ENCODE assay signal across 7 mouse cellular contexts in the genomic region with DNA sequence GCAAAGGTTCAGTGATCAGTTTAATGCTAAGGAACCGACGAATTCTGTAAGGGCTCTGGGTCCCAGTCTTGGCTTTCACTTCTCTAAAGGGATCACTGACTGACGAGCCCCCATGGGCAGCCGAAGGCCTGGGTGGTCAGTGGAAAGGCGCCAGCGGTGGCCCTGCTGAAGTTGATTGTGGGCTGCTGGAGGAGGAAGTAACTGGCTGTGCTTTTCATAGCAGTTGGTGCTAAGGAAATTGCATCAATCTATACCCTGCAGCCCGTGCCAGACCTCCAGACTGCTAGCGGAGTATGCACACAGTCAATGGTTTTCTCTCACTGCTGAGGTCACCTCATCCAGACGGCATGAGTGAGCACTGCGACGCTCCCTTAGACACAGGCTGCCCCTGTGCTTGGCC. TPM values are rescaled to one million over a fixed set of nuclear protein-coding genes. Genes with fewer than 3 reads are reported as not detected.
DNase-seq lines count a peak whose midpoint lies in the region; ATAC-seq and TF ChIP-seq lines count a peak whose summit lies in the region.

No protein-coding gene starts in this region.

- H3K9ac ChIP-seq in forebrain, embryonic 16.5 days (replicated peaks; ENCODE audit: low read depth, low read length) = no peak overlapping the region
- H3K9ac ChIP-seq in intestine, embryonic 16.5 days (ENCODE audit: low read depth, low read length) = 0 out of 2 replicates have a peak overlapping the region, but pooled peaks have one; percentile 71

- H3K9me3 ChIP-seq in forebrain, embryonic 16.5 days (ENCODE audit: control insufficient read depth, low read length) = no peaks in the 10 kb centered on the region
- H3K9me3 ChIP-seq in intestine, embryonic 16.5 days (ENCODE audit: control insufficient read depth, low read length) = no peaks in the 10 kb centered on the region

- peak overlapping the region; percentile 66 for H3K4me3 ChIP-seq in spleen, adult 2 months (ENCODE audit: extremely low read depth, insufficient read depth, insufficient read length)
- no peak overlapping the region; the same call in 1 of the 2 replicates for H3K4me3 ChIP-seq in forebrain, embryonic 16.5 days (replicated peaks; ENCODE audit: low read length)
- H3K4me3 ChIP-seq in intestine, embryonic 16.5 days (ENCODE audit: low read length) = peak overlapping the region; percentile 61

- peak; percentile 34; the same call in 1 of the 2 replicates for TF ChIP-seq POLR2A in spleen, adult 2 months (IDR thresholded peaks at IDR 0.05; ENCODE audit: low read depth, low read length)

- 3% methylated on average over 11 of the region's 11 CpGs for WGBS in spleen, adult 2 months
- WGBS in forebrain, embryonic 16.5 days = 43% methylated on average over 11 of the region's 11 CpGs
- 47% methylated on average over 11 of the region's 11 CpGs for WGBS in intestine, embryonic 16.5 days

- ATAC-seq in forebrain, embryonic 16.5 days = no peak; the same call in 1 of the 2 replicates
- no peak; the same call in 1 of the 2 replicates for ATAC-seq in intestine, embryonic 16.5 days
- no peak for ATAC-seq in erythroblast, adult 5-6 weeks (replicated peaks; ENCODE audit: low FRiP score, poor library complexity, severe bottlenecking)

- no peak for TF ChIP-seq CTCF in spleen, adult 2 months (IDR thresholded peaks at IDR 0.05; ENCODE audit: extremely low read depth, insufficient read depth, insufficient read length, insufficient replicate concordance)

- H3K4me2 ChIP-seq in forebrain, embryonic 16.5 days (ENCODE audit: low read length) = peak overlapping the region; percentile 87
- peak overlapping the region; percentile 94; the same call in 1 of the 2 replicates for H3K4me2 ChIP-seq in intestine, embryonic 16.5 days (ENCODE audit: low read depth, low read length)

- H3K27me3 ChIP-seq in spleen, adult 2 months (ENCODE audit: control insufficient read depth, insufficient read depth, low read length) = no peaks in the 10 kb centered on the region
- H3K27me3 ChIP-seq in forebrain, embryonic 16.5 days (replicated peaks; ENCODE audit: control insufficient read depth, insufficient read depth, low read length) = peaks cover 3% of the 10 kb centered on the region; the same call in 1 of the 2 replicates
- H3K27me3 ChIP-seq in intestine, embryonic 16.5 days (replicated peaks; ENCODE audit: control insufficient read depth, insufficient read depth, low read length) = peaks cover 25% of the 10 kb centered on the region
- H3K27me3 ChIP-seq in splenic B cell, adult 2 months (ENCODE audit: control insufficient read depth, insufficient read depth, low read length, poor library complexity, severe bottlenecking) = no peaks in the 10 kb centered on the region

- peak in 1 of 2 experiments; percentile 54 for DNase-seq in spleen, adult 2 months (ENCODE audit: low read depth in 1 of 2, low spot score in 2 of 2)
- DNase-seq in spleen, postnatal 14 days (ENCODE audit: low spot score in 2 of 2) = no peak
- DNase-seq in lung, postnatal 36 days = peak; percentile 68
- DNase-seq in splenic B cell, adult 2 months (ENCODE audit: low read depth, low spot score) = peak; percentile 55

- no peaks in the 10 kb centered on the region for H3K36me3 ChIP-seq in spleen, adult 2 months (ENCODE audit: control insufficient read depth, insufficient read depth, low read length)
- H3K36me3 ChIP-seq in forebrain, embryonic 16.5 days (ENCODE audit: control insufficient read depth, insufficient read depth) = no peaks in the 10 kb centered on the region
- no peaks in the 10 kb centered on the region for H3K36me3 ChIP-seq in intestine, embryonic 16.5 days (ENCODE audit: control insufficient read depth, insufficient read depth, low read length)
- H3K36me3 ChIP-seq in splenic B cell, adult 2 months (ENCODE audit: control insufficient read depth, insufficient read depth, low read length, poor library complexity, severe bottlenecking) = no peaks in the 10 kb centered on the region; the same call in 1 of the 2 replicates

- peak overlapping the region; percentile 93 for H3K27ac ChIP-seq in spleen, adult 2 months (ENCODE audit: insufficient read depth, low read length)
- no peak overlapping the region for H3K27ac ChIP-seq in forebrain, embryonic 16.5 days (ENCODE audit: low read length)
- H3K27ac ChIP-seq in intestine, embryonic 16.5 days (ENCODE audit: low read length) = peak overlapping the region; percentile 16

- peaks cover 37% of the 10 kb centered on the region for H3K4me1 ChIP-seq in spleen, adult 2 months (ENCODE audit: control insufficient read depth, insufficient read depth, insufficient read length)
- H3K4me1 ChIP-seq in forebrain, embryonic 16.5 days (replicated peaks; ENCODE audit: control insufficient read depth, insufficient read depth, low read length) = peaks cover 12% of the 10 kb centered on the region
- H3K4me1 ChIP-seq in intestine, embryonic 16.5 days (ENCODE audit: control insufficient read depth, insufficient read depth, low read length) = no peaks in the 10 kb centered on the region; the same call in 1 of the 2 replicates

RNA-seq across cellular contexts. Expression of gene Tm6sf1, which starts 1.3 kb away (rescaled TPM):
- 115 and 141 TPM in 2 replicates for polyA plus RNA-seq in spleen, adult 2 months (2012; rRNA removed)
- polyA plus RNA-seq in forebrain, embryonic 16.5 days (2015; fragmentation: Nextera tagmentation; extraction: Ambion mirVana) = 8.3 and 8.5 TPM in 2 replicates
- polyA plus RNA-seq in intestine, embryonic 16.5 days (2015; fragmentation: Nextera tagmentation; extraction: Ambion mirVana) = 18.0 TPM in 2 replicates
- 35.3 and 48.8 TPM in 2 replicates for total RNA-seq in erythroblast, adult 5-6 weeks (2015; ENCODE audit: low replicate concordance)
- total RNA-seq in erythroblast, adult 5-6 weeks (2017; ENCODE audit: low replicate concordance) = 37.1 and 44.6 TPM in 2 replicates

RNA-seq across cellular contexts. Expression of gene Gm10160, which starts 4.5 kb away (rescaled TPM):
- polyA plus RNA-seq in spleen, adult 2 months (2012; rRNA removed) = not detected in 2 replicates
- not detected in 2 replicates for polyA plus RNA-seq in forebrain, embryonic 16.5 days (2015; fragmentation: Nextera tagmentation; extraction: Ambion mirVana)
- polyA plus RNA-seq in intestine, embryonic 16.5 days (2015; fragmentation: Nextera tagmentation; extraction: Ambion mirVana) = not detected in 2 replicates
- total RNA-seq in erythroblast, adult 5-6 weeks (2015; ENCODE audit: low replicate concordance) = not detected in 2 replicates
- not detected in 2 replicates for total RNA-seq in erythroblast, adult 5-6 weeks (2017; ENCODE audit: low replicate concordance)

RNA-seq across cellular contexts. Expression of gene Btbd1, which starts 30.8 kb away (rescaled TPM):
- 12.4 and 18.7 TPM in 2 replicates for polyA plus RNA-seq in spleen, adult 2 months (2012; rRNA removed)
- polyA plus RNA-seq in forebrain, embryonic 16.5 days (2015; fragmentation: Nextera tagmentation; extraction: Ambion mirVana) = 99.0 and 109 TPM in 2 replicates
- polyA plus RNA-seq in intestine, embryonic 16.5 days (2015; fragmentation: Nextera tagmentation; extraction: Ambion mirVana) = 23.0 and 44.7 TPM in 2 replicates
- total RNA-seq in erythroblast, adult 5-6 weeks (2015; ENCODE audit: low replicate concordance) = 12.7 and 16.9 TPM in 2 replicates
- 23.1 and 39.8 TPM in 2 replicates for total RNA-seq in erythroblast, adult 5-6 weeks (2017; ENCODE audit: low replicate concordance)

Comparison
In these comparisons a context has a peak if more than half of its experiments do, and no peak if none do; other contexts are left out.
1. DNase-seq: peak in lung, postnatal 36 days (single experiment) and splenic B cell, adult 2 months (single experiment); none in spleen, postnatal 14 days (0 of 2).